Mouse (Mus musculus) hindbrain, postnatal 0 days (tissue): ENCODE data around the gene Slc12a7. TPM values are rescaled to one million over a fixed set of nuclear protein-coding genes. Genes with fewer than 3 reads are reported as not detected.

Experiments
- ATAC-seq: fragments of 200-750 bp; cut with Nextera tagmentation; 2 replicates; pipeline ENCODE4 v1.8.0; 2017; ENCODE audit warnings: mild to moderate bottlenecking, moderate TSS enrichment, moderate library complexity
- DNase-seq: peaks from one replicate; pipeline ENCODE4 v3.0.0-alpha.2; 2015; ENCODE audit warnings: low spot score
- H3K27ac ChIP-seq: fragments of 300-500 bp; sonication (generic); 2 replicates; pipeline ENCODE4 v1.5.1; 2014; ENCODE audit warnings: mild to moderate bottlenecking
- H3K27me3 ChIP-seq: fragments of 300-500 bp; sonication (generic); 2 replicates; pipeline ENCODE4 v1.6.1; 2014; ENCODE audit warnings: low read length, mixed read lengths; ENCODE audit not compliant: insufficient read depth
- H3K36me3 ChIP-seq: fragments of 300-500 bp; sonication (generic); 2 replicates; pipeline ENCODE4 v1.6.1; 2014; ENCODE audit warnings: low read length, mixed read lengths; ENCODE audit not compliant: insufficient read depth
- H3K4me1 ChIP-seq: fragments of 300-500 bp; sonication (generic); 2 replicates; pipeline ENCODE4 v1.6.1; 2014; ENCODE audit warnings: antibody characterized with exemption, low read length, mixed read lengths; ENCODE audit not compliant: insufficient read depth
- H3K4me2 ChIP-seq: fragments of 300-500 bp; sonication (generic); 2 replicates; pipeline ENCODE4 v1.6.1; 2014; ENCODE audit warnings: low read depth, mild to moderate bottlenecking, low read length, moderate library complexity, mixed read lengths
- H3K4me3 ChIP-seq: fragments of 300-500 bp; sonication (generic); 2 replicates; pipeline ENCODE4 v1.5.1; 2014; ENCODE audit warnings: low read length
- H3K9ac ChIP-seq: fragments of 300-500 bp; sonication (generic); replicated peaks from 2 replicates; pipeline ENCODE4 v1.6.1; 2014; ENCODE audit warnings: mild to moderate bottlenecking, low read length, moderate library complexity, mixed read lengths
- H3K9me3 ChIP-seq: fragments of 300-500 bp; sonication (generic); 2 replicates; pipeline ENCODE4 v1.6.1; 2016; ENCODE audit warnings: low read length, mixed read lengths
- CTCF ChIP-seq: IDR thresholded peaks from 2 replicates; pipeline ENCODE4 v1.5.1; 2016; ENCODE audit warnings: antibody characterized with exemption, control low read depth, low read depth
- WGBS: fragments of 180-500 bp; shearing (Covaris S2); extraction: QIAGEN DNeasy Blood & Tissue Kit; methylation state at CpG from one replicate; pipeline ENCODE4 v1.1.7; 2014; 5-methylcytosine and 5-hydroxymethylcytosine counted together
- polyA plus RNA-seq: library from polyadenylated mRNA; unstranded; fragments of >200 nt; fragmentation: Nextera tagmentation; extraction: Ambion mirVana; gene quantifications from 2 replicates; pipeline ENCODE4 v1.2.1, GENCODE M21; 2015
- total RNA-seq: library from RNA; depleted of rRNA; stranded (reverse); fragments of >200 nt; gene quantifications from 2 replicates; pipeline ENCODE4 v1.2.3, GENCODE M21; 2014

The Slc12a7 gene
- total and polyA plus RNA-seq, 2 experiments from 2014 or later = 4.3 to 11.0 TPM

GRCm38 (mm10) chr13:73823711-73824110 lies 90.8 kb downstream of the Slc12a7 start:
- Histone ChIP-seq H3K9me3 (no peaks in the 10 kb centered on the region), H3K27ac (no peak overlapping the region), H3K9ac (no peak overlapping the region), H3K4me1 (no peaks in the 10 kb centered on the region), H3K4me3 (no peak overlapping the region), H3K36me3 (no peaks in the 10 kb centered on the region; the same call in 1 of the 2 replicates), H3K27me3 (no peaks in the 10 kb centered on the region), H3K4me2 (no peak overlapping the region)
- WGBS = 85% methylated on average over 6 of the region's 6 CpGs
- DNase-seq (no peak), ATAC-seq (no peak)
- no peak for TF ChIP-seq CTCF

- no peaks in the 10 kb centered on the region for H3K4me1 ChIP-seq
- WGBS = 38% methylated on average over 8 of the region's 8 CpGs
- H3K9ac ChIP-seq = no peak overlapping the region
- H3K27ac ChIP-seq = no peak overlapping the region
- H3K36me3 ChIP-seq = no peaks in the 10 kb centered on the region; the same call in 1 of the 2 replicates
- TF ChIP-seq CTCF = no peak
- H3K27me3 ChIP-seq = no peaks in the 10 kb centered on the region
- no peak overlapping the region for H3K4me3 ChIP-seq
- DNase-seq (peak; percentile 52), ATAC-seq (peak; percentile 54; the same call in 1 of the 2 replicates)
- no peak overlapping the region for H3K4me2 ChIP-seq
- no peaks in the 10 kb centered on the region for H3K9me3 ChIP-seq
These were observed 94.3 kb downstream of the Slc12a7 start for GRCm38 (mm10) chr13:73827243-73827642.

GRCm38 (mm10) chr13:73831486-73831885 lies 98.6 kb downstream of the Slc12a7 start:
- H3K27me3 ChIP-seq = no peaks in the 10 kb centered on the region
- ATAC-seq (peak; percentile 52; the same call in 1 of the 2 replicates), DNase-seq (peak; percentile 72)
- H3K9me3 ChIP-seq = no peaks in the 10 kb centered on the region
- H3K36me3 ChIP-seq = no peaks in the 10 kb centered on the region
- no peak overlapping the region for H3K9ac ChIP-seq
- no peak overlapping the region for H3K27ac ChIP-seq
- 0% methylated on average over 2 of the region's 2 CpGs for WGBS
- peak; percentile 95 for TF ChIP-seq CTCF
- H3K4me1 ChIP-seq = peaks cover 7% of the 10 kb centered on the region
- no peak overlapping the region for H3K4me2 ChIP-seq
- no peak overlapping the region for H3K4me3 ChIP-seq

GRCm38 (mm10) chr13:73833809-73834208 lies 100.9 kb downstream of the Slc12a7 start:
- Histone ChIP-seq H3K4me3 (no peak overlapping the region), H3K27me3 (no peaks in the 10 kb centered on the region), H3K36me3 (no peaks in the 10 kb centered on the region), H3K4me2 (no peak overlapping the region), H3K27ac (no peak overlapping the region), H3K4me1 (peaks cover 13% of the 10 kb centered on the region), H3K9me3 (no peaks in the 10 kb centered on the region), H3K9ac (no peak overlapping the region)
- TF ChIP-seq CTCF = no peak
- ATAC-seq (no peak), DNase-seq (no peak)
- 66% methylated on average over 12 of the region's 12 CpGs for WGBS

GRCm38 (mm10) chr13:73835791-73836190 lies 102.9 kb downstream of the Slc12a7 start:
- H3K27me3 ChIP-seq = no peaks in the 10 kb centered on the region
- DNase-seq (no peak), ATAC-seq (no peak)
- H3K4me2 ChIP-seq = no peak overlapping the region
- H3K4me3 ChIP-seq = no peak overlapping the region
- H3K27ac ChIP-seq = no peak overlapping the region
- H3K36me3 ChIP-seq = no peaks in the 10 kb centered on the region
- H3K9ac ChIP-seq = no peak overlapping the region
- peaks cover 16% of the 10 kb centered on the region for H3K4me1 ChIP-seq
- 61% methylated on average over 4 of the region's 4 CpGs for WGBS
- no peaks in the 10 kb centered on the region for H3K9me3 ChIP-seq
- TF ChIP-seq CTCF = no peak

- Histone ChIP-seq H3K9ac (no peak overlapping the region), H3K4me1 (peaks cover 16% of the 10 kb centered on the region), H3K36me3 (no peaks in the 10 kb centered on the region), H3K27ac (0 out of 2 replicates have a peak overlapping the region, but pooled peaks have one; percentile 16), H3K4me2 (no peak overlapping the region), H3K4me3 (no peak overlapping the region), H3K27me3 (no peaks in the 10 kb centered on the region), H3K9me3 (no peaks in the 10 kb centered on the region)
- 50% methylated on average over 6 of the region's 6 CpGs for WGBS
- no peak for DNase-seq
- no peak for ATAC-seq
- TF ChIP-seq CTCF = no peak
These were observed 103.6 kb downstream of the Slc12a7 start for GRCm38 (mm10) chr13:73836491-73836890.

- DNase-seq (no peak), ATAC-seq (no peak)
- Histone ChIP-seq H3K27ac (no peak overlapping the region), H3K4me3 (no peak overlapping the region), H3K4me2 (no peak overlapping the region), H3K36me3 (no peaks in the 10 kb centered on the region), H3K9me3 (no peaks in the 10 kb centered on the region), H3K27me3 (no peaks in the 10 kb centered on the region), H3K9ac (no peak overlapping the region), H3K4me1 (peaks cover 16% of the 10 kb centered on the region)
- 83% methylated on average over 8 of the region's 8 CpGs for WGBS
- no peak for TF ChIP-seq CTCF
These were observed 104.8 kb downstream of the Slc12a7 start for GRCm38 (mm10) chr13:73837708-73838107.
